Mouse (Mus musculus): ENCODE measurements around the gene Cebpg. TPM values are rescaled to one million over a fixed set of nuclear protein-coding genes. Genes with fewer than 3 reads are reported as not detected.

Cebpg gene
- polyA plus RNA-seq (2012; ENCODE audit: insufficient read depth, low replicate concordance) = 1.7 and 12.8 TPM in 2 replicates

- no peaks in the 10 kb centered on the region for H3K27me3 ChIP-seq (replicated peaks)
- peaks cover 46% of the 10 kb centered on the region for H3K4me1 ChIP-seq
- peaks cover 13% of the 10 kb centered on the region for H3K9me3 ChIP-seq
- TF ChIP-seq FLI1 (IDR thresholded peaks at IDR 0.05; ENCODE audit: low read length) (no peak), GATA1 (IDR thresholded peaks at IDR 0.05; ENCODE audit: borderline replicate concordance, low read length) (no peak)
- H3K4me3 ChIP-seq (replicated peaks) = peak within 1 kb of the TSS; percentile 94
- H3K36me3 ChIP-seq (replicated peaks; ENCODE audit: low read length) = peaks cover 16% of the 10 kb centered on the region
Observed at GRCm38 (mm10) chr7:35056436-35056864, at the start of gene Cebpg. Cebpg (minus strand) TSS chr7:35056573.

DNA sequence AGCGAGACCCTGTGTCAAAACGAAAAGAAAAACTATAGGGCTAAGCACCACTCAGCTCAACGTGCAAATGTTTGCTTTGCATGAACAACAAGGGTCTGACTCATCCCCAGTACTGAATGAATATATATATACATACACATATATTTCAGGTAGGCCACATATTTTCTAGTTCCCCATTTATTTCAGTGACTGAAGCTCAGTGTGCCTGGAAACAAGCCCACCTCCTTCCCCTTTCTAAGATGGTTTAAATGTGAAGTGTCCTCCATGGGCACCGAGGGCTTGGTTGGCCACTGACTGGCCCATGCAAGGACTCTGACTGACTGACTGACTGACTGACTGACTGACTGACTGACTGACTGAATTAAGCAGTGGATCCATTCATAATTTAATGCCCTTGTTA, 43.2 kb upstream of the Cebpg start:
- no peak for TF ChIP-seq GATA1 (IDR thresholded peaks at IDR 0.05; ENCODE audit: borderline replicate concordance, low read length)
- no peak for TF ChIP-seq FLI1 (IDR thresholded peaks at IDR 0.05; ENCODE audit: low read length)
- no peaks in the 10 kb centered on the region for H3K36me3 ChIP-seq (replicated peaks; ENCODE audit: low read length)
- peaks cover 32% of the 10 kb centered on the region for H3K9me3 ChIP-seq
- H3K27me3 ChIP-seq (replicated peaks) = peaks cover 14% of the 10 kb centered on the region
- no peaks in the 10 kb centered on the region for H3K4me1 ChIP-seq
- H3K4me3 ChIP-seq (replicated peaks) = no peak overlapping the region

DNA sequence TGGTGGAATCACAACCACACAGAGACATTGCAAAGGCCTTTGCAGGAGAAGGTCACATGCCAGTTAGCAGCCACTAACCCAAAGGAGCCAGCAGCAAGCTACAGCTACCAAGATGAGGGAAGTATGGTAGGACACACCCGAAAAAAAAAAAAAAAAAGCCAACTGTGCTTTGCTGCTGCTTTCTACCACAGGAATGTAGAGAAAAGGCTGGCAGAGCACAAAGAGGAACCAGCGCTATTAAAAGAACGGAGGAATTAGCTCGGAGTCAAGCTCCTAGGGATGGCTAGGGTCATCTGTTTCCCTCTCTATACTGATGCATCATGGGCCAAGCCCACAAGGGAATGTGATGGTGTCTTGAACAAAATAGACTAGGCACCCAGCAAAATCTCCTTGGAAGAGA, 42.4 kb upstream of the Cebpg start:
- H3K4me3 ChIP-seq (replicated peaks) = no peak overlapping the region
- TF ChIP-seq FLI1 (IDR thresholded peaks at IDR 0.05; ENCODE audit: low read length) (no peak), GATA1 (IDR thresholded peaks at IDR 0.05; ENCODE audit: borderline replicate concordance, low read length) (no peak)
- H3K9me3 ChIP-seq = peaks cover 36% of the 10 kb centered on the region
- H3K4me1 ChIP-seq = no peaks in the 10 kb centered on the region
- H3K27me3 ChIP-seq (replicated peaks) = peaks cover 14% of the 10 kb centered on the region
- no peaks in the 10 kb centered on the region for H3K36me3 ChIP-seq (replicated peaks; ENCODE audit: low read length)

- H3K9me3 ChIP-seq = peaks cover 14% of the 10 kb centered on the region
- H3K36me3 ChIP-seq (replicated peaks; ENCODE audit: low read length) = no peaks in the 10 kb centered on the region
- H3K27me3 ChIP-seq (replicated peaks) = peaks cover 17% of the 10 kb centered on the region
- H3K4me1 ChIP-seq = peaks cover 10% of the 10 kb centered on the region
- TF ChIP-seq GATA1 (IDR thresholded peaks at IDR 0.05; ENCODE audit: borderline replicate concordance, low read length) = no peak
- no peak for TF ChIP-seq FLI1 (IDR thresholded peaks at IDR 0.05; ENCODE audit: low read length)
- no peak overlapping the region for H3K4me3 ChIP-seq (replicated peaks)
Observed at GRCm38 (mm10) chr7:35094975-35095678, 38.8 kb upstream of the Cebpg start.

DNA sequence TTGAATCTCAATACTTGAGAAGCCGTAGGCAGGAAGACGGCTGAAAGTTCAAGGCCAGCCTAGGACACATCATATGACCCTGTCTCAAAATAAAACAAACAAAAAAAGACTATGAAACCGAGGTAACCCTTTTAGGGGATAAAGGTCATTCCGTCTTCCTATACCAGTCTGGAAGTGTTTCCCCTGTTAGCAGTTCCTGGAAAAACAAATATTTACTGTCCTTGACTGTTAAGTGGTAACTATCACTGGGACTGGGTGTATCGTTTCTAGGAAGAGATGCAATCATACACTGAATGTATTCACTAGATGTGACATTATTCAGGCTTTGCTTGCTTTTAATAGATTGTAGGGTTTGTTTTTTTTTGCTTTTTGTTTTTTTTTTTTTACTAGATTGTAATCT, 34.2 kb upstream of the Cebpg start:
- H3K27me3 ChIP-seq (replicated peaks) = peaks cover 36% of the 10 kb centered on the region
- TF ChIP-seq GATA1 (IDR thresholded peaks at IDR 0.05; ENCODE audit: borderline replicate concordance, low read length) = no peak
- TF ChIP-seq FLI1 (IDR thresholded peaks at IDR 0.05; ENCODE audit: low read length) = no peak
- H3K36me3 ChIP-seq (replicated peaks; ENCODE audit: low read length) = no peaks in the 10 kb centered on the region
- peaks cover 18% of the 10 kb centered on the region for H3K4me1 ChIP-seq
- H3K4me3 ChIP-seq (replicated peaks) = no peak overlapping the region
- peaks cover 4% of the 10 kb centered on the region for H3K9me3 ChIP-seq

DNA sequence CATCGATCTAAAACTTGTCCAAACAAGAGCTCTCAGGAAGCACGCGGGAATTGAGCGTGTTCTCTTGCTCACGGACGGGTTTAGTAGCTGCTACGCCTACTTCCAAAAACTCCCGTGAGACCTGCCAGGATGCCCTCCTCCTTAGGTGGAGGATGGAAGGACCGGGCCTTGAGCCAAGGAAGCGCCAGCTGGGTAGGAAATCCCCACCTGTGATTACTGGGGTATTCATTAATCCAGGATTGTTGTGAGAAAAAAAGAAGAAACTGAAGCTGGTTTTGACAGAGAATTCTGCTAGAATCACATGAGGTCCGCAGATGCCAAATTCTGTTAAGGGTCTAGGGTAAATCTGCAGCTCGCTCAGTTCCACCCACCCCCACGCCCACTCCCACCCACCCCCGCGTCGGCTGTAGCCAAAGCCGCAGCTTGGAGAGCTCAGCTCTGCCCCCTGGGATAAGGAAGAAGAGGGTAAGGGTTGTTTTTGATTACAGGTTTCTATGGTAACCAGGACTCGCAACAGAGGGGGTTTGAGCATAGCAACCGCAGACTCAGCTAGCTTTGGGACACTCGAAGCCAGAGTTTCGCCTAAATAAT, 30.0 kb upstream of the Cebpg start:
- Histone ChIP-seq H3K9me3 (no peaks in the 10 kb centered on the region), H3K36me3 (replicated peaks; ENCODE audit: low read length) (no peaks in the 10 kb centered on the region), H3K4me1 (peaks cover 22% of the 10 kb centered on the region), H3K27me3 (replicated peaks) (peaks cover 33% of the 10 kb centered on the region), H3K4me3 (replicated peaks) (peak overlapping the region; percentile 66)
- TF ChIP-seq GATA1 (IDR thresholded peaks at IDR 0.05; ENCODE audit: borderline replicate concordance, low read length) (no peak), FLI1 (IDR thresholded peaks at IDR 0.05; ENCODE audit: low read length) (no peak)

- H3K36me3 ChIP-seq (replicated peaks; ENCODE audit: low read length) = no peaks in the 10 kb centered on the region
- H3K4me3 ChIP-seq (replicated peaks) = no peak overlapping the region
- peaks cover 31% of the 10 kb centered on the region for H3K27me3 ChIP-seq (replicated peaks)
- H3K4me1 ChIP-seq = peaks cover 32% of the 10 kb centered on the region
- no peaks in the 10 kb centered on the region for H3K9me3 ChIP-seq
- no peak for TF ChIP-seq FLI1 (IDR thresholded peaks at IDR 0.05; ENCODE audit: low read length)
- TF ChIP-seq GATA1 (IDR thresholded peaks at IDR 0.05; ENCODE audit: borderline replicate concordance, low read length) = no peak
Observed at GRCm38 (mm10) chr7:35084565-35085360, 28.4 kb upstream of the Cebpg start.

- Histone ChIP-seq H3K4me3 (replicated peaks) (peak overlapping the region; percentile 87), H3K36me3 (replicated peaks; ENCODE audit: low read length) (no peaks in the 10 kb centered on the region), H3K27me3 (replicated peaks) (peaks cover 13% of the 10 kb centered on the region)
Observed at GRCm38 (mm10) chr7:35081406-35082104, 25.2 kb upstream of the Cebpg start.

GRCm38 (mm10) chr7:35080843-35081338, 24.5 kb upstream of the Cebpg start:
- Histone ChIP-seq H3K4me1 (peaks cover 28% of the 10 kb centered on the region), H3K9me3 (no peaks in the 10 kb centered on the region), H3K36me3 (replicated peaks; ENCODE audit: low read length) (no peaks in the 10 kb centered on the region), H3K4me3 (replicated peaks) (peak overlapping the region; percentile 87), H3K27me3 (replicated peaks) (peaks cover 7% of the 10 kb centered on the region)
- TF ChIP-seq GATA1 (IDR thresholded peaks at IDR 0.05; ENCODE audit: borderline replicate concordance, low read length) (no peak), FLI1 (IDR thresholded peaks at IDR 0.05; ENCODE audit: low read length) (no peak)

More at GRCm38 (mm10) chr7:35081406-35082104, 25.2 kb upstream of the Cebpg start:
- no peaks in the 10 kb centered on the region for H3K9me3 ChIP-seq
- no peak for TF ChIP-seq FLI1 (IDR thresholded peaks at IDR 0.05; ENCODE audit: low read length)
- TF ChIP-seq GATA1 (IDR thresholded peaks at IDR 0.05; ENCODE audit: borderline replicate concordance, low read length) = no peak
- H3K4me1 ChIP-seq = peaks cover 33% of the 10 kb centered on the region
